Mouse (Mus musculus) ES-Bruce4 (cell line): ENCODE measurements around the gene Smg9.

ENCODE experiments used
- CTCF ChIP-seq: IDR thresholded peaks from one replicate; pipeline ENCODE4 v1.8.1; 2011; ENCODE audit warnings: low read depth, low read length
- EP300 ChIP-seq: IDR thresholded peaks from 2 replicates; pipeline ENCODE4 v1.6.1; 2011; ENCODE audit warnings: low read depth, low read length; ENCODE audit not compliant: insufficient read depth
- POLR2A ChIP-seq: IDR thresholded peaks from one replicate; pipeline ENCODE4 v1.8.1; 2011; ENCODE audit warnings: low read length; ENCODE audit not compliant: insufficient read depth

- TF ChIP-seq POLR2A: no peak
- no peak for TF ChIP-seq CTCF
- no peak for TF ChIP-seq EP300
These were observed 42.9 kb downstream of the Smg9 start for GRCm38 (mm10) chr7:24442313-24442712.
